Mouse (Mus musculus) heart, postnatal 10 days (tissue): Measurements from ENCODE around the gene Aldh5a1. TPM values are rescaled to one million over a fixed set of nuclear protein-coding genes. Genes with fewer than 3 reads are reported as not detected.
A peak's percentile ranks its signal among the peaks of the same experiment; 100 is the strongest.

ENCODE experiments used
- DNase-seq, 2 experiments: peaks; one replicate each; pipeline ENCODE4 v3.0.0; 2021
- intact Hi-C: fragments of 180-260 bp; cut with DNase I; formaldehyde crosslinking; loops from one replicate; pipeline ENCODE4 v1.15.1; 2025
- total RNA-seq, 2 experiments: library from RNA; stranded (reverse); gene quantifications; 2 replicates each; pipeline ENCODE4 v1.2.3; 2021

Aldh5a1 gene
- total RNA-seq, 2 experiments from 2014 or later, result 16.4 to 18.9 TPM

DNA sequence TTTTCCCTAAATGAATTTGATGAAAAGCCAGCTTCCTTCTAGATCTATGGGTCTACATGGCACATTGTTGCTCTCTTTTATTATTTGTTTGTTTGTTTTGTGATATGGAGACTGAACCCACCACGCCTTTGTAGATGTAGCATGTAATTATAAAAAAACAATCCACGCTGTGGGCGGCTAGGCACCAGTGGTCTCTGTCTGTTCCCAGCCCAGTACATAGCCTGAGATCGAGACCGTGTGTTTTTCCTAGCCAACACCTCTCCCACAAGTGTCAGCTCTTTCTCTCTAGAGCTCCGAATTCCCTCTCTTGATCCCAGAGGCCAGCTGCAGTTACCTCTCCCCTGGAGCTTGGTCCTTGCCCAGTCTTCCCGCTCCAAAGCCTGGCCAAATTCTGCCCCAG, 69.2 kb downstream of the Aldh5a1 start:
- intact Hi-C loops, result no loop called here
- no peak for DNase-seq

DNA sequence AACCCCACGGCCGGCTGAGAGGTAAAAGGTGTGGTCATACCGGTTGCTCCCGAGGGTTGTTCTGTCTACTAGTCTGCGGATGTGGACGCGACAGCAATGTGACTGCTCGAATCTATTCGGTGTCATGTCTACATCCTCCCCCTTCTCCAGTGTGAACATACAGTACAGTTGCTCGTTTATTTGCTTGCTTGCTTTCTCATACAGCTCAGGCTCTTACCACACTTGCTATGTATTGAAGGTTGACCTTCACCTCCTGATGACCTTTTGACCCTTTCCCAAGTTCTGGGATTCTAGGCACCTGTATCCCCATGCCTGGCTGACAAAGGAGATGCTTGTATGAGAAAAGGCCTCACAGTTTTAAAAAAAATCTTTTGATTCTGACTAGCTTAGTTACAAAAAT, 69.7 kb downstream of the Aldh5a1 start:
- intact Hi-C loops, result no loop called here
- no peak for DNase-seq

DNA sequence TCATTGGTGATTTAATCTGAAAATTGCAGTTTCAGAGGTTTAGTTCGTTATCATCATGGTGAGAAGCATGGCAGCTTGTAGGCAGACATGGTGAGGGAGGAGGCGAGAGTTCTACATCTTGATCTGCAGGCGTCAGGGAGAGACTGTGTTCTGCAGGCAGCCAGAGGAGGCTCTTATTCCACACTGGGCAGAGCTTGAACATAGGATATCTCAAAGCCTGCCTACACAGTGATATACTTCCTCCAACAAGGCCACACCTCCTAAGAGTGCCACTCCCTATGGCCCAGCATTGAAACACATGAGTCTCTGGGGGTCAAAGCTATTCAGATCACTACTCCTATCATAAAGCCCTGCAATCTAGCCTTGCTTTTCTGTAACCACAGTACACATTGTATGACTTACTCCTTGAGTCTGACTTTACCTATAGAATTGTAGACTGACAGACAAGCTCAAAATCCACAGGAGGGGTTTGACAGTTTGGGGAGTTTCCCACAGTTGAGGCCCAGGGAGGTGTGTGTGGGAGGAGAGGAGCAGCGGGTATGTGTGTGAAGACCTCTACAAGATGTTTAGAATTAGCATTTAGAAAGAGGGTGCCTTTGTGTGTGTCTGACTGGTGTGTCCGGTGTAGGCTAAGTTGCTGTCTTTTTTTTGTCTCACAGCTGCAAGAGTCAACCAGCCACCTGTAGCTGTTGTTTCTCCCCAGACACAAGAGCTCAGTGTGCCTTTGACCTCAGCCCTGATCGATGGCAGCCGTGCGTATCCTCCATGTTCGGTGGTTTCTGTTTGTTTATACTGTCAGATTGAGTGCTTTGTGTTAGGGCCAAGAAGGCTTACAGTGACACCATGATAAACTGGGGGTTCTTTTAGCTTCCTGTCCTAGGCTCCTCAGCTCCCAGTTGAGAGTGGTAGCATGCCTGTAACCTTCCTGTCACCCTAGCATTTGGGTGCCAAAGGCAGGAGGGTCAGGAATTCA, 70.7 kb downstream of the Aldh5a1 start:
- intact Hi-C loops, result no loop called here
- no peak for DNase-seq

DNA sequence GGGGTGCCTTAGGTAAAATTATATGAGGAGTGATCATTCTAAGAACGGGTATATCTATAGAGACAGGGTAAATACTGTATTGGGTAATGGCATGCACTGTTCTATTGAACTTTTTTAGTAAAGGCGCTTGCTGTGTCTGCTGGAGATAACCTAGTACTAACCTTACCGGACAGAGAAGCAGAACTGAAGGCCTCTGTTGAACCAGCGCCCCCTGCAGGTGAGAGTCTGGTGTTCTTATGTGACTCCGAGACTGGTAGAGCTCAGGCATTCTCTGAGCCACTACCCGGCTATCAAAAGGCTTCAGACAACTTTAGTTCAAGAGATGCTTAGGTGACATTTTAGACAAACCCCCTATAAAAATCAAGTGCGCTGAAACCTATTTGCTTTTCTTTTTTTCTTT, 74.9 kb downstream of the Aldh5a1 start:
- intact Hi-C loops, result no loop called here
- DNase-seq, result peak; percentile 15 to 55

DNA sequence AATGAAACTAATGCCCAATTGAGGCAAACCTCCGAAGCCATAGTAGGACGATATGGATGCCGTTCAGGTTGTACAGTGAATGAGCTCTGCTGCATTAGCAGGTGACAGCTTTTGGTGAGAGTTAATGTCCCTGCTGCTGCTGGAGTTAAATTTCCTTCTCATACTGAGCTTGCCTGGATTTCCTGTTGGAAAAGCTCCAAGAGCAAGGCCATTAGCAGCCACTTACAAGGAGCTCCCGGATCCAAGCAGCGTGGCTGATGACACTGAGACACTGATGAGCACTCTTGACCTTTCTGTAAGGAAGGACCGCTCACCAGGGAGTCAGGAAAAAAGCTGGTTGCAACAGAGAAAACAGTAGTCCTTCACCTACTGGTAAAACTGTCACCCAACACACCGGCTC, 75.4 kb downstream of the Aldh5a1 start:
- intact Hi-C loops, result no loop called here
- DNase-seq, result peak; percentile 11 to 14

DNA sequence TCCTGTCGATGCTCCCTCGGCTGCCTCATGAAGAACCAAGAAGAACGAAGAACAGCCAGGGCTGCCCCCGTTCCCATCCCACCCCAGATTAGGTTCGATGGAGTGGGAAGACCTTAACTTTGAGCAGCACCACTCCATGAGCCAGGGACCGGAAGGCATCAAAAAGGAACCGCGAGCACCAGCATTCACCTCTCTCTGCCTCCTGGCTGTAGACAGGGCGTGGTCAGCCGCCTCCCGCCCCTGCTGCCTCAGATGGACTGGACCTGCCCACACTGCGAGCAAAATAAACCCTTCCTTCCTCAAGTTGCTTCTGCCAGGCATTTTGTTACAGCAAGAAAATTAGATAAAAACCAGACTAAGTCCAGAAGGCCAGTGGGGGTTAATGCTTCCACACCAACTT, 76.4 kb downstream of the Aldh5a1 start:
- DNase-seq, result no peak
- intact Hi-C loops, result no loop called here

DNA sequence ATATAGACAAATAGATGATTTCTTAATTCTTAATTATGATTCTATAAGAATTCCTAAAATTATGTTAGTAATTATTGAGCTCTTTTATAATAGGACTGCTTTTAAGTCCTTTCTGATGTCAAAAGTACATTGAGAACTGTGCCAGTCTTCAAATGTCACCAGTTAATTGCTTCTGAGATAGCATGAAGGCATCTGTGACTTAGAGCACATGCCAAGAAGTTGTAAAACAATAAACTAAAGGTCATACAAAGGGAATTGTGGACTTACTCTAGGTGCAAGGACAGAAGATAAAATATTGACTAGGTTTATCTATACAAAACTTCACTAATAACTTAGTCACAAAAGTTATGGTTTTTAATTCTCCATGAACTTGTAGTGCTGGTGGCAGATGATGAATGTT, 78.3 kb downstream of the Aldh5a1 start:
- intact Hi-C loops, result no loop called here

More for the DNA sequence above, 78.3 kb downstream of the Aldh5a1 start:
- no peak for DNase-seq

Other genes starting within 250 kb of the Aldh5a1 start
- not detected for gene Armh2, start 196.4 kb downstream of the Aldh5a1 start, total RNA-seq
- 10 to 100 TPM; 40.6 to 45.1 TPM for gene Gmnn, start 175.7 kb downstream of the Aldh5a1 start, total RNA-seq
- 100 to 1,000 TPM; 178 to 179 TPM for gene BC005537, start 136.0 kb downstream of the Aldh5a1 start, total RNA-seq
- gene Acot13, start 106.1 kb downstream of the Aldh5a1 start, total RNA-seq, result 100 to 1,000 TPM; 282 to 297 TPM
- gene Tdp2, start 106.0 kb downstream of the Aldh5a1 start, total RNA-seq, result 10 to 100 TPM; 17.8 to 18.0 TPM
- not detected for gene D130043K22Rik, start 92.5 kb downstream of the Aldh5a1 start, total RNA-seq
- gene Gpld1, start 5.5 kb upstream of the Aldh5a1 start, total RNA-seq, result 1 to 10 TPM in 1 of 2 experiments, under 1 TPM in 1; 0.93 to 1.4 TPM
- gene Mrs2, start 82.7 kb upstream of the Aldh5a1 start, total RNA-seq, result 10 to 100 TPM; 46.7 to 60.0 TPM
- under 1 TPM in 1 of 2 experiments, not detected in 1; 0.14 TPM for gene Dcdc2a, start 118.3 kb upstream of the Aldh5a1 start, total RNA-seq